Mouse (Mus musculus): ENCODE measurements around the gene Fhl2. TPM values are rescaled to one million over a fixed set of nuclear protein-coding genes. Genes with fewer than 3 reads are reported as not detected.
"Not testable (repeated sequence)": the region's sequence is repeated elsewhere in the genome, so short reads cannot be mapped to it uniquely, and the experiment has no call there.

The Fhl2 gene
- total RNA-seq, 2 experiments from 2014 or later, result 43.5 to 46.4 TPM

GRCm38 (mm10) chr1:43154491-43154890, 42.3 kb downstream of the Fhl2 start:
- no peak for DNase-seq (ENCODE audit: low spot score in 2 of 2)

- DNase-seq (ENCODE audit: low spot score in 2 of 2), result no peak
These were observed 43.2 kb downstream of the Fhl2 start for GRCm38 (mm10) chr1:43153538-43153937.

DNA sequence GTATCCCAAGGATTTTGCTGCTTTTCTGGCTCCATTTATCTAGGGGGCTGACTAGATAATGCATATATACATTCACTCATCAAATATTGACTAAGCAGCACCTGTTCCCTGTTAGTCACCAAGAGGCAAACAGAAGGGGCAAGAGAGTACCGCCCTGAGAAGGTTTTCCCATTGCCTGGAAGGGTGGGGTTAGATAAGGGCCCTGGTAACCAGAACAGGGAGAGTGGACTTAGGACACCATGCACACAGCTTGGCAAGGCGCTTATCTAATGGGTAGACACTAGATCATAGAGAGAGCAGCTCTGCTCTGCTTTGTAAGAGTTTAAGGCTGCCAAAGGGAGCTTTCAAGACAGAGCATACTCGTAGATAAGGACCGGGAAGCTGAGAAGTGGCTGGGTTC, 44.2 kb downstream of the Fhl2 start:
- DNase-seq (ENCODE audit: low spot score in 2 of 2), result no peak

GRCm38 (mm10) chr1:43150225-43150624, 46.6 kb downstream of the Fhl2 start:
- DNase-seq (ENCODE audit: low spot score in 2 of 2), result no peak

GRCm38 (mm10) chr1:43147474-43147873, 49.3 kb downstream of the Fhl2 start:
- no peak for DNase-seq (ENCODE audit: low spot score in 2 of 2)

DNA sequence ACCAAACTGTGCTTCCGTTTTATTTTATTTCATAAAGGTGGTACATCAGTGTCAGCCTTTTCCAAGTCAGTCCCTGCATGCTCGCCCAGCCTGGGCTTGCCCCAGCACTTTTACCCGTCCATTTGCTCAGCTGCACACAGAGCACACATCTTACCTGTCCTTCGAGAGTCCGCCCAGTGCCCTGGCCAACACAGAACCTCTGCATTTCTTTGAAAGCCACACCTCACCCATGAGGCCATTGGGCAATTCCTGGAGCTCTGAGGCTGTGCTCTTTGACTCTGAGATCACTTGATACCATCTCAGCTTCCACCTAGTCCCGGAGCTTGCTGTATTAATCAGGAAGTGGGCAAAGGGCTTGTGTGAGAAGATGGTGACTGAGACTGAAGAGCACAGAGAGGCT, 51.4 kb downstream of the Fhl2 start:
- DNase-seq (ENCODE audit: low spot score in 2 of 2), result no peak

DNA sequence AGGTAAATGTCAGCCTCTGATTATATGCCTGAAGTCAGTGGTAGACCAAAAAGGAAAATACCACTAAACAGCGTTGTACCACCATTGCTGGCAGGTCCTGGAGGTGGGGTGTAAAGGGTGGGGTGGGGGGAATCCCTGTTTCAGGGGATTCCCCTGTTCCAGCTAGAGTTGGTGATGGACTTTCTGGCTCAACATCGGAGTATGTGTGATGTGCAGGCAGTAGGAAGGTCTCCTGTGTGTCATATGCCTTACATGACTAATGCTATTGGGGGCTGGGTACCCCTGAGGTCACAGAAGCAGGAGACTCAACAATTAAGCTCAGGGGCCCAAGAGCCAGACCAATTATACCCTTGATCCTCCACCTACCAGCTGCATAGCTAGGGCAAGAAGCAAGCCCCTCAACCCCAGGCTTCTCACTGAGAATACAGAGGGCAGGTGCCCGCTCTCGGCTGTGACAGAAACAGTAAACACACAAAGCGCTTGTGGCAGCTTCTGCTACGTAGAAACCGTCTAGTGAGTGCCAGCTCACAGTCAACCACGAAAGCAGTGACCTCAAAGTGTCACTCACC, 52.4 kb downstream of the Fhl2 start:
- no peak for DNase-seq (ENCODE audit: low spot score in 2 of 2)

- DNase-seq (ENCODE audit: low spot score in 2 of 2), result no peak
These were observed 53.0 kb downstream of the Fhl2 start for GRCm38 (mm10) chr1:43143791-43144190.

- DNase-seq (ENCODE audit: low spot score in 2 of 2), result no peak
These were observed 53.5 kb downstream of the Fhl2 start for GRCm38 (mm10) chr1:43143284-43143683.

DNA sequence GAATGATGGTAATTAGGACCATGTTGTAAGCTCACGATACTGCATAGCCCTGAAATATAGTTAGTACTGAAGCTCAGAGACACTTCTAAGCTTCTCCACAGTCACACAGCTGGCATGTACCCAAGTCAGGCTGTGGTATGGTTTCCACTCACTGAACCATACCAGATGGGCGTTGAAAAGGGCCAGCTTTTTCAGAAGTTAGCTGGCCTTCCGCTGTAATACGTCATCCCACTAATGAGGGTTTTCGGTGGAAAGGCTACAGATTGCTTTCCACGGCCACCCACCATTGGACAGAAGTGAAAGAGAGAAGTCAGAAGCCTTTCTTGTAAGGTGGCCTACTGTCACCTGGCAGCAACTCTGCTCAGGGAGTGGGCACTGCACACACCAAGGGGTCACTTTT, 53.9 kb downstream of the Fhl2 start:
- no peak for DNase-seq (ENCODE audit: low spot score in 2 of 2)

DNA sequence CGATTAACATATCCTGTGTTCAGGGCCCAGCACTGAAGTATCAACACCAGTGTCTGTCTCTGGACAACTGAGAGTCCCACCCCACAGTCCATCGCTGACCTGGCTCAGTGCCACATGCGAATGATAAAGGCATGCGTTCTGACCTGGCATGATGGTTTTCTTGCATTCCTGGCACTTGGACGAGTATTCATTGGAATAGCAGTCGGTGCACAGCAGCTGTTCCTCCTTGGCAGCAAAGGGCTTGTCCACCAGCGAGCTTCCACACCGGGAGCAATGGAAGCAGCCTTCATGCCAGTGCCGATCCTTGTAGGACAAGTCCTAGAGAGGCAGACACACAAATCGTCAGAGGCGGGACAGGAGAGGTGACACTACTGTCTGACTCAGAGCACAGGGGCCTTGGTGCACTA, 55.2 kb downstream of the Fhl2 start:
- DNase-seq (ENCODE audit: low spot score in 2 of 2), result no peak

DNA sequence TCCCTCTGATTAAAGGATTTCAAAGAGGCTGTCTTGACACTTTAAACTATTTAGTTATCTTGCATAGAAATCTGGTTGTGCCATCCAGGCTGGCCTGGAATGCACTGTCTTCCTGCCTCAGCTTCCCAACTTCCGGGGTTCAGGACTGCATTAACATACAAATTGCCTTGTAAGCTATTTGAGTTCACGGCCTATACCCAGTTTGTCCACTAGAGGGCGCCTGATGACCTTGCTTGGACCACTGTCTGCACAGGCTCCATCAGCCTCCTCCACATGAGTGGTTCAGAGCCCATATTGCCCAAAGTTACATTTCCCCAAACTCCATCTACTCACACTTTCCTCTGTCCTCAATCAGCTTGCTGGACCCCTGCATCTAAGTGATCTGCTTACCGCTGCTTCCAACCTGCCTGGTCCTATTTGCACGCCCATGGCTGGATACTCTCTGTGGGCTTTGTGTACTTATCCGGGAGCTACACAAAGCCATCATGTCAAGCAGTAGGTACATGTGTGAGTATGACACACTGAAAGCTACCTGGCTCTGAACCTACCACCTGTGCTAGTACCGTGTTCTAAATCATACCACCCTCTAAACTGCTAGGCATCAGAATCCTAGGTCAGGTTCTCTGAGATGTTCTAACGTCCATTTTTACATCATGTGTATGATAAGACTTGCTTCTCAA, 57.1 kb downstream of the Fhl2 start:
- DNase-seq (ENCODE audit: low spot score in 2 of 2), result peak; percentile 77 to 85

GRCm38 (mm10) chr1:43138268-43138812, 58.4 kb downstream of the Fhl2 start:
- no peak for DNase-seq (ENCODE audit: low spot score in 2 of 2)

GRCm38 (mm10) chr1:43137334-43137733, 59.5 kb downstream of the Fhl2 start:
- peak in 1 of 2 experiments; percentile 63 for DNase-seq (ENCODE audit: low spot score in 2 of 2)

- DNase-seq (ENCODE audit: low spot score in 2 of 2), result not testable (repeated sequence)
These were observed 60.2 kb downstream of the Fhl2 start for GRCm38 (mm10) chr1:43136488-43137029.

DNA sequence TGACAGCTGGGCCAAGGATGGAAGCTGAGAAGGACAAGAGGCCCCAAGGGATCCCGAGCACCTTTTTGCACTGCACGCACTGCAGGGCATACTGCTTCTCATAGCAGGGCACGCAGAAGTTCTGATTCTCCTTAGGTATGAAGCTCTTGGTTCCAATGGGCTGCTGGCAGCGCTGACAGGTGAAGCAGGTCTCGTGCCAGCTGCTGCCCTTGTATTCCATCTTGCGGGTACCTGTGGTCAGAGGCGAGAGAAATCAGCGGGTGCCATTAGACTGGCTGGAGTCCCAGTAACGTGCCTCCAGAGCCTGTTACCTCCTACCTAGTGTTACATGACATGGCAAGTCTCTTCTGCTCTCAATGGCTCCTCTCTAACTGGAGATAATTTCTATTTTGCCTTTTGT, 65.2 kb downstream of the Fhl2 start:
- DNase-seq (ENCODE audit: low spot score in 2 of 2), result no peak

GRCm38 (mm10) chr1:43130219-43130981, 66.4 kb downstream of the Fhl2 start:
- DNase-seq (ENCODE audit: low spot score in 2 of 2), result peak in 1 of 2 experiments; percentile 46

GRCm38 (mm10) chr1:43127820-43128610, 68.8 kb downstream of the Fhl2 start:
- no peak for DNase-seq (ENCODE audit: low spot score in 2 of 2)

- DNase-seq (ENCODE audit: low spot score in 2 of 2), result no peak
These were observed 69.6 kb downstream of the Fhl2 start for GRCm38 (mm10) chr1:43127196-43127595.

- DNase-seq (ENCODE audit: low spot score in 2 of 2), result no peak
These were observed 72.1 kb downstream of the Fhl2 start for GRCm38 (mm10) chr1:43124726-43125125.

GRCm38 (mm10) chr1:43122616-43123015, 74.2 kb downstream of the Fhl2 start:
- no peak for DNase-seq (ENCODE audit: low spot score in 2 of 2)
